Mouse (Mus musculus) megakaryocyte, embryonic 14.5 days (primary cell): ENCODE measurements around the gene Tmem178b.

Source experiments
- FLI1 ChIP-seq: IDR thresholded peaks from 2 replicates; pipeline ENCODE4 v1.6.1; 2012; ENCODE audit warnings: low read length, inconsistent platforms, mixed read lengths
- GATA1 ChIP-seq: IDR thresholded peaks from 3 replicates; pipeline ENCODE4 v1.6.1; 2012; ENCODE audit warnings: mixed read lengths, low read length, inconsistent platforms, borderline replicate concordance

- TF ChIP-seq GATA1, result no peak
- no peak for TF ChIP-seq FLI1
Measured at GRCm38 (mm10) chr6:39872901-39873591, at the start of gene Tmem178b.
